Mouse (Mus musculus) stomach, embryonic 15.5 days (tissue): ENCODE data around the gene Spaca1. TPM values are rescaled to one million over a fixed set of nuclear protein-coding genes. Genes with fewer than 3 reads are reported as not detected.
A peak's percentile ranks its signal among the peaks of the same experiment; 100 is the strongest.
"Not testable (repeated sequence)": the region's sequence is repeated elsewhere in the genome, so short reads cannot be mapped to it uniquely, and the experiment has no call there.

Experiments
- ATAC-seq: fragments of 200-750 bp; cut with Nextera tagmentation; 2 replicates; pipeline ENCODE4 v1.8.0; 2017; ENCODE audit warnings: low read depth, moderate number of reproducible peaks, moderate TSS enrichment; ENCODE audit not compliant: insufficient read depth, low FRiP score
- H3K27ac ChIP-seq: fragments of 300-500 bp; sonication (generic); 2 replicates; pipeline ENCODE4 v1.5.1; 2015; ENCODE audit warnings: mild to moderate bottlenecking, inconsistent platforms
- H3K27me3 ChIP-seq: fragments of 300-500 bp; sonication (generic); replicated peaks from 2 replicates; pipeline ENCODE4 v1.6.1; 2015; ENCODE audit warnings: inconsistent platforms
- H3K36me3 ChIP-seq: fragments of 300-500 bp; sonication (generic); 2 replicates; pipeline ENCODE4 v1.6.1; 2015; ENCODE audit warnings: inconsistent platforms
- H3K4me1 ChIP-seq: fragments of 300-500 bp; sonication (generic); 2 replicates; pipeline ENCODE4 v1.6.1; 2015; ENCODE audit warnings: inconsistent platforms
- H3K4me2 ChIP-seq: fragments of 300-500 bp; sonication (generic); 2 replicates; pipeline ENCODE4 v1.6.1; 2015; ENCODE audit warnings: mild to moderate bottlenecking, inconsistent platforms
- H3K4me3 ChIP-seq: fragments of 300-500 bp; sonication (generic); replicated peaks from 2 replicates; pipeline ENCODE4 v1.5.1; 2015; ENCODE audit warnings: inconsistent platforms
- H3K9ac ChIP-seq: fragments of 300-500 bp; sonication (generic); 2 replicates; pipeline ENCODE4 v1.6.1; 2015; ENCODE audit warnings: inconsistent platforms
- H3K9me3 ChIP-seq: fragments of 300-500 bp; sonication (generic); 2 replicates; pipeline ENCODE4 v1.6.1; 2016; ENCODE audit warnings: inconsistent platforms
- WGBS: fragments of 180-500 bp; shearing (Covaris S2); methylation state at CpG from one replicate; pipeline ENCODE4 v1.1.7; 2015; 5-methylcytosine and 5-hydroxymethylcytosine counted together
- polyA plus RNA-seq: library from polyadenylated mRNA; unstranded; fragments of >200 nt; fragmentation: Nextera tagmentation; extraction: Ambion mirVana; gene quantifications from 2 replicates; pipeline ENCODE4 v1.2.1, GENCODE M21; 2015

Gene Spaca1
- polyA plus RNA-seq, result 1.1 and 1.2 TPM in 2 replicates

GRCm38 (mm10) chr4:34049571-34050255, at the start of gene Spaca1:
Spaca1 (minus strand) TSS chr4:34050191.
- Histone ChIP-seq H3K4me3 (peak within 1 kb of the TSS; percentile 16; the same call in 1 of the 2 replicates), H3K9me3 (no peaks in the 10 kb centered on the region), H3K4me2 (peak within 1 kb of the TSS; percentile 50), H3K27me3 (no peaks in the 10 kb centered on the region), H3K9ac (no peak within 1 kb of the TSS), H3K4me1 (no peaks in the 10 kb centered on the region), H3K27ac (no peak within 1 kb of the TSS), H3K36me3 (no peaks in the 10 kb centered on the region)
- 41% methylated on average over 46 of the region's 46 CpGs for WGBS
- no peak for ATAC-seq

- H3K27me3 ChIP-seq, H3K9ac ChIP-seq, H3K9me3 ChIP-seq, H3K4me2 ChIP-seq, H3K4me3 ChIP-seq, H3K27ac ChIP-seq, H3K4me1 ChIP-seq, H3K36me3 ChIP-seq, ATAC-seq: not testable (repeated sequence)
- WGBS, result 86% methylated on average over 5 of the region's 5 CpGs
Observed at GRCm38 (mm10) chr4:34087286-34087685, 37.3 kb upstream of the Spaca1 start.

GRCm38 (mm10) chr4:34081064-34081463, 31.1 kb upstream of the Spaca1 start:
- Histone ChIP-seq H3K4me2 (no peak overlapping the region), H3K36me3 (no peaks in the 10 kb centered on the region), H3K27me3 (no peaks in the 10 kb centered on the region), H3K9me3 (no peaks in the 10 kb centered on the region), H3K27ac (no peak overlapping the region), H3K4me3 (no peak overlapping the region), H3K9ac (no peak overlapping the region), H3K4me1 (no peaks in the 10 kb centered on the region)
- 69% methylated on average over 3 of the region's 3 CpGs for WGBS
- ATAC-seq, result no peak

GRCm38 (mm10) chr4:34069002-34069401, 19.0 kb upstream of the Spaca1 start:
- H3K4me1 ChIP-seq, result no peaks in the 10 kb centered on the region
- H3K27me3 ChIP-seq, result no peaks in the 10 kb centered on the region
- no peaks in the 10 kb centered on the region for H3K9me3 ChIP-seq
- H3K4me3 ChIP-seq, result no peak overlapping the region
- no peak overlapping the region for H3K9ac ChIP-seq
- H3K4me2 ChIP-seq, result no peak overlapping the region
- H3K36me3 ChIP-seq, result no peaks in the 10 kb centered on the region
- 70% methylated on average over 3 of the region's 5 CpGs for WGBS
- no peak for ATAC-seq
- no peak overlapping the region for H3K27ac ChIP-seq

- Histone ChIP-seq H3K27me3 (no peaks in the 10 kb centered on the region), H3K36me3 (no peaks in the 10 kb centered on the region), H3K9me3 (no peaks in the 10 kb centered on the region), H3K4me2 (no peak overlapping the region), H3K4me1 (no peaks in the 10 kb centered on the region), H3K4me3 (no peak overlapping the region), H3K9ac (no peak overlapping the region), H3K27ac (no peak overlapping the region)
- whole genome bisulfite sequencing, result 54% methylated on average over 1 of the region's 1 CpGs
- 0 out of 2 replicates have a peak, but pooled peaks have one; percentile 22 for ATAC-seq
Observed at GRCm38 (mm10) chr4:34058320-34058719, 8.3 kb upstream of the Spaca1 start.

GRCm38 (mm10) chr4:34026771-34027170, 23.2 kb downstream of the Spaca1 start:
- no peaks in the 10 kb centered on the region for H3K36me3 ChIP-seq
- no peaks in the 10 kb centered on the region for H3K4me1 ChIP-seq
- H3K9ac ChIP-seq, result no peak overlapping the region
- ATAC-seq, result no peak
- 87% methylated on average over 2 of the region's 2 CpGs for WGBS
- H3K9me3 ChIP-seq, result no peaks in the 10 kb centered on the region
- no peaks in the 10 kb centered on the region for H3K27me3 ChIP-seq
- no peak overlapping the region for H3K4me2 ChIP-seq
- H3K4me3 ChIP-seq, result no peak overlapping the region
- no peak overlapping the region for H3K27ac ChIP-seq

GRCm38 (mm10) chr4:34021456-34021855, 28.5 kb downstream of the Spaca1 start:
- WGBS, result 58% methylated on average over 2 of the region's 2 CpGs
- no peaks in the 10 kb centered on the region for H3K9me3 ChIP-seq
- H3K36me3 ChIP-seq, result no peaks in the 10 kb centered on the region
- H3K4me3 ChIP-seq, result no peak overlapping the region
- no peaks in the 10 kb centered on the region for H3K27me3 ChIP-seq
- no peaks in the 10 kb centered on the region for H3K4me1 ChIP-seq
- no peak overlapping the region for H3K9ac ChIP-seq
- H3K4me2 ChIP-seq, result no peak overlapping the region
- no peak for ATAC-seq
- H3K27ac ChIP-seq, result no peak overlapping the region

- Histone ChIP-seq H3K4me2 (no peak overlapping the region), H3K4me3 (no peak overlapping the region), H3K9ac (no peak overlapping the region), H3K27ac (no peak overlapping the region), H3K27me3 (no peaks in the 10 kb centered on the region), H3K9me3 (no peaks in the 10 kb centered on the region), H3K4me1 (no peaks in the 10 kb centered on the region), H3K36me3 (no peaks in the 10 kb centered on the region)
- ATAC-seq, result no peak
Observed at GRCm38 (mm10) chr4:33996382-33996781, 53.6 kb downstream of the Spaca1 start.

GRCm38 (mm10) chr4:33992687-33993086, 57.3 kb downstream of the Spaca1 start:
- Histone ChIP-seq H3K27me3 (no peaks in the 10 kb centered on the region), H3K4me2 (no peak overlapping the region), H3K4me1 (no peaks in the 10 kb centered on the region), H3K36me3 (no peaks in the 10 kb centered on the region), H3K4me3 (no peak overlapping the region), H3K27ac (no peak overlapping the region), H3K9me3 (no peaks in the 10 kb centered on the region), H3K9ac (no peak overlapping the region)
- 72% methylated on average over 2 of the region's 3 CpGs for WGBS
- no peak for ATAC-seq

GRCm38 (mm10) chr4:33988466-33989089, 61.4 kb downstream of the Spaca1 start:
- Histone ChIP-seq H3K9me3 (no peaks in the 10 kb centered on the region), H3K9ac (no peak overlapping the region), H3K4me2 (no peak overlapping the region), H3K27ac (no peak overlapping the region), H3K27me3 (no peaks in the 10 kb centered on the region), H3K4me1 (no peaks in the 10 kb centered on the region), H3K4me3 (no peak overlapping the region), H3K36me3 (no peaks in the 10 kb centered on the region)
- ATAC-seq, result no peak
- WGBS, result 69% methylated on average over 5 of the region's 5 CpGs
